Mouse (Mus musculus) G1E (cell line): ENCODE measurements around the gene Gemin6.

Experiments used
- CTCF ChIP-seq: IDR thresholded peaks from 2 replicates; pipeline ENCODE4 v1.5.1; 2012; ENCODE audit warnings: low read depth, low read length, inconsistent platforms, mixed read lengths
- GATA1 ChIP-seq: IDR thresholded peaks from 2 replicates; pipeline ENCODE4 v1.6.1; 2012; ENCODE audit warnings: borderline replicate concordance, low read length, inconsistent platforms, mixed read lengths
- POLR2AphosphoS5 ChIP-seq: IDR thresholded peaks from 2 replicates; pipeline ENCODE4 v1.6.1; 2012; ENCODE audit warnings: low read depth, low read length, inconsistent platforms; ENCODE audit not compliant: insufficient replicate concordance
- TAL1 ChIP-seq: conservative IDR thresholded peaks from 2 replicates; pipeline ENCODE4 v1.6.1; 2012; ENCODE audit warnings: low read depth, low read length, inconsistent platforms, mixed read lengths

DNA sequence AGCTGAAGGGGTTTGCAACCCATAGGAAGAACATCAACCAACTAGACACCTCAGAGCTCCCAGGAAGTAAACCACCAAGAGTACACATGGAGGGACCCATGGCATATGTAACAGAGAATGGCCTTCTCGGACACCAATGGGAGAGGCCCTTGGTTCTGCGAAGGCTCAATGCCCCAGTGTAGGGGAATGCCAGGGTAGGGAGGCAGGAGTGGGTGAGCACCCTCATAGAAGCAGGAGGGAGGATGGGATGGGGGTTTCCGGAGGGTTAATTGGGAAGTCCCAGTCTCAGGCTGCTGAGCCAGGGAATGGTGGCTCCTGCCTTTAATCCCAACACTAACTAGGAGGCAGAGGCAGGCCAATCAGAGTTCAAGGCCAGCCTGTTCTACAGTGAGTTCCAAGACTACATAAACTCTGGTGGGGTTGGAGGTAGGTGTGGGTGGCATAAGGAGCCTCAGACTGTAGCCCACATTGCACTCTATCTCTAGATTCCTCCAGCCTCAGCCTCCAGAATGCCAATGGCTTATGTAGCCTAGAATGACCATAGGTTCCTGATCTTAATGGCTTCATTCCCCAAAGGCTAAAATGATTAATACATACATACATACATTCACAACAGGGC, 25.0 kb upstream of the Gemin6 start:
- no peak for TF ChIP-seq CTCF
- TF ChIP-seq GATA1: no peak
- no peak for TF ChIP-seq TAL1
- TF ChIP-seq POLR2AphosphoS5: 0 out of 2 replicates have a peak, but pooled peaks have one; percentile 72
